Mouse (Mus musculus): ENCODE data around the gene Ubald1. TPM values are rescaled to one million over a fixed set of nuclear protein-coding genes. Genes with fewer than 3 reads are reported as not detected.

Gene Ubald1
- polyA plus RNA-seq, 1 experiment from 2014 or later: 65.0 TPM

- Histone ChIP-seq H3K9me3 (ENCODE audit: control insufficient read depth, low read length) (no peaks in the 10 kb centered on the region), H3K9ac (replicated peaks; ENCODE audit: low read depth, low read length) (no peak overlapping the region), H3K4me3 (ENCODE audit: low read depth, low read length) (no peak overlapping the region), H3K27me3 (ENCODE audit: control insufficient read depth, insufficient read depth, low read length) (no peaks in the 10 kb centered on the region), H3K36me3 (ENCODE audit: control insufficient read depth, insufficient read depth, low read length) (no peaks in the 10 kb centered on the region), H3K4me1 (ENCODE audit: control insufficient read depth, insufficient read depth, low read length) (no peaks in the 10 kb centered on the region), H3K27ac (ENCODE audit: low read depth, low read length) (no peak overlapping the region), H3K4me2 (ENCODE audit: low read depth, low read length) (no peak overlapping the region)
- no peak for ATAC-seq (ENCODE audit: low read depth)
- WGBS: 94% methylated on average over 8 of the region's 8 CpGs
Observed at GRCm38 (mm10) chr16:4863742-4864141, 16.4 kb downstream of the Ubald1 start.

GRCm38 (mm10) chr16:4862863-4863483 lies 17.1 kb downstream of the Ubald1 start:
- Histone ChIP-seq H3K36me3 (ENCODE audit: control insufficient read depth, insufficient read depth, low read length) (no peaks in the 10 kb centered on the region), H3K4me1 (ENCODE audit: control insufficient read depth, insufficient read depth, low read length) (no peaks in the 10 kb centered on the region), H3K4me3 (ENCODE audit: low read depth, low read length) (no peak overlapping the region), H3K4me2 (ENCODE audit: low read depth, low read length) (no peak overlapping the region), H3K9ac (replicated peaks; ENCODE audit: low read depth, low read length) (no peak overlapping the region), H3K9me3 (ENCODE audit: control insufficient read depth, low read length) (no peaks in the 10 kb centered on the region), H3K27ac (ENCODE audit: low read depth, low read length) (no peak overlapping the region), H3K27me3 (ENCODE audit: control insufficient read depth, insufficient read depth, low read length) (no peaks in the 10 kb centered on the region)
- peak; percentile 75; the same call in 1 of the 2 replicates for ATAC-seq (ENCODE audit: low read depth)
- 56% methylated on average over 9 of the region's 9 CpGs for WGBS

GRCm38 (mm10) chr16:4861392-4861791 lies 18.7 kb downstream of the Ubald1 start:
- no peak for ATAC-seq (ENCODE audit: low read depth)

GRCm38 (mm10) chr16:4855046-4855650 lies 25.0 kb downstream of the Ubald1 start:
- H3K4me1 ChIP-seq (ENCODE audit: control insufficient read depth, insufficient read depth, low read length): no peaks in the 10 kb centered on the region
- no peak overlapping the region for H3K4me3 ChIP-seq (ENCODE audit: low read depth, low read length)
- no peak for ATAC-seq (ENCODE audit: low read depth)
- no peak overlapping the region for H3K27ac ChIP-seq (ENCODE audit: low read depth, low read length)
- no peaks in the 10 kb centered on the region for H3K27me3 ChIP-seq (ENCODE audit: control insufficient read depth, insufficient read depth, low read length)
- H3K9me3 ChIP-seq (ENCODE audit: control insufficient read depth, low read length): no peaks in the 10 kb centered on the region
- no peaks in the 10 kb centered on the region for H3K36me3 ChIP-seq (ENCODE audit: control insufficient read depth, insufficient read depth, low read length)
- no peak overlapping the region for H3K9ac ChIP-seq (replicated peaks; ENCODE audit: low read depth, low read length)
- H3K4me2 ChIP-seq (ENCODE audit: low read depth, low read length): no peak overlapping the region
- WGBS: 80% methylated on average over 5 of the region's 5 CpGs

More at GRCm38 (mm10) chr16:4861392-4861791, 18.7 kb downstream of the Ubald1 start:
- Histone ChIP-seq H3K4me2 (ENCODE audit: low read depth, low read length) (no peak overlapping the region), H3K27ac (ENCODE audit: low read depth, low read length) (no peak overlapping the region), H3K27me3 (ENCODE audit: control insufficient read depth, insufficient read depth, low read length) (no peaks in the 10 kb centered on the region), H3K4me1 (ENCODE audit: control insufficient read depth, insufficient read depth, low read length) (no peaks in the 10 kb centered on the region), H3K36me3 (ENCODE audit: control insufficient read depth, insufficient read depth, low read length) (no peaks in the 10 kb centered on the region), H3K9me3 (ENCODE audit: control insufficient read depth, low read length) (no peaks in the 10 kb centered on the region), H3K4me3 (ENCODE audit: low read depth, low read length) (no peak overlapping the region), H3K9ac (replicated peaks; ENCODE audit: low read depth, low read length) (no peak overlapping the region)
- 49% methylated on average over 10 of the region's 10 CpGs for WGBS

- 58% methylated on average over 5 of the region's 5 CpGs for WGBS
- H3K27me3 ChIP-seq (ENCODE audit: control insufficient read depth, insufficient read depth, low read length): no peaks in the 10 kb centered on the region
- ATAC-seq (ENCODE audit: low read depth): no peak
- H3K4me1 ChIP-seq (ENCODE audit: control insufficient read depth, insufficient read depth, low read length): no peaks in the 10 kb centered on the region
- H3K4me2 ChIP-seq (ENCODE audit: low read depth, low read length): no peak overlapping the region
- H3K9ac ChIP-seq (replicated peaks; ENCODE audit: low read depth, low read length): no peak overlapping the region
- H3K9me3 ChIP-seq (ENCODE audit: control insufficient read depth, low read length): no peaks in the 10 kb centered on the region
- no peak overlapping the region for H3K27ac ChIP-seq (ENCODE audit: low read depth, low read length)
- no peak overlapping the region for H3K4me3 ChIP-seq (ENCODE audit: low read depth, low read length)
- H3K36me3 ChIP-seq (ENCODE audit: control insufficient read depth, insufficient read depth, low read length): no peaks in the 10 kb centered on the region
Observed at GRCm38 (mm10) chr16:4850938-4851628, 29.0 kb downstream of the Ubald1 start.

- Histone ChIP-seq H3K4me1 (ENCODE audit: control insufficient read depth, insufficient read depth, low read length) (no peaks in the 10 kb centered on the region), H3K27ac (ENCODE audit: low read depth, low read length) (no peak overlapping the region), H3K36me3 (ENCODE audit: control insufficient read depth, insufficient read depth, low read length) (no peaks in the 10 kb centered on the region), H3K9me3 (ENCODE audit: control insufficient read depth, low read length) (no peaks in the 10 kb centered on the region), H3K4me3 (ENCODE audit: low read depth, low read length) (no peak overlapping the region), H3K9ac (replicated peaks; ENCODE audit: low read depth, low read length) (no peak overlapping the region), H3K27me3 (ENCODE audit: control insufficient read depth, insufficient read depth, low read length) (no peaks in the 10 kb centered on the region), H3K4me2 (ENCODE audit: low read depth, low read length) (no peak overlapping the region)
- ATAC-seq (ENCODE audit: low read depth): no peak
- 66% methylated on average over 7 of the region's 7 CpGs for WGBS
Observed at GRCm38 (mm10) chr16:4850361-4850760, 29.8 kb downstream of the Ubald1 start.

- Histone ChIP-seq H3K9me3 (ENCODE audit: control insufficient read depth, low read length) (no peaks in the 10 kb centered on the region), H3K4me2 (ENCODE audit: low read depth, low read length) (no peak overlapping the region), H3K4me1 (ENCODE audit: control insufficient read depth, insufficient read depth, low read length) (no peaks in the 10 kb centered on the region), H3K9ac (replicated peaks; ENCODE audit: low read depth, low read length) (no peak overlapping the region), H3K27me3 (ENCODE audit: control insufficient read depth, insufficient read depth, low read length) (no peaks in the 10 kb centered on the region), H3K27ac (ENCODE audit: low read depth, low read length) (no peak overlapping the region), H3K36me3 (ENCODE audit: control insufficient read depth, insufficient read depth, low read length) (no peaks in the 10 kb centered on the region), H3K4me3 (ENCODE audit: low read depth, low read length) (no peak overlapping the region)
- no peak for ATAC-seq (ENCODE audit: low read depth)
- 79% methylated on average over 2 of the region's 2 CpGs for WGBS
Observed at GRCm38 (mm10) chr16:4848090-4848489, 32.0 kb downstream of the Ubald1 start.

GRCm38 (mm10) chr16:4847041-4847440 lies 33.1 kb downstream of the Ubald1 start:
- ATAC-seq (ENCODE audit: low read depth): no peak
- WGBS: 86% methylated on average over 3 of the region's 3 CpGs
- no peak overlapping the region for H3K27ac ChIP-seq (ENCODE audit: low read depth, low read length)

GRCm38 (mm10) chr16:4840231-4840630 lies 39.9 kb downstream of the Ubald1 start:
- Histone ChIP-seq H3K4me2 (ENCODE audit: low read depth, low read length) (no peak overlapping the region), H3K36me3 (ENCODE audit: control insufficient read depth, insufficient read depth, low read length) (no peaks in the 10 kb centered on the region), H3K27me3 (ENCODE audit: control insufficient read depth, insufficient read depth, low read length) (no peaks in the 10 kb centered on the region), H3K27ac (ENCODE audit: low read depth, low read length) (no peak overlapping the region), H3K4me1 (ENCODE audit: control insufficient read depth, insufficient read depth, low read length) (no peaks in the 10 kb centered on the region), H3K9ac (replicated peaks; ENCODE audit: low read depth, low read length) (no peak overlapping the region), H3K4me3 (ENCODE audit: low read depth, low read length) (no peak overlapping the region), H3K9me3 (ENCODE audit: control insufficient read depth, low read length) (no peaks in the 10 kb centered on the region)
- 79% methylated on average over 8 of the region's 8 CpGs for WGBS
- no peak for ATAC-seq (ENCODE audit: low read depth)

More at GRCm38 (mm10) chr16:4847041-4847440, 33.1 kb downstream of the Ubald1 start:
- H3K4me1 ChIP-seq (ENCODE audit: control insufficient read depth, insufficient read depth, low read length): no peaks in the 10 kb centered on the region
- no peak overlapping the region for H3K4me3 ChIP-seq (ENCODE audit: low read depth, low read length)
- H3K36me3 ChIP-seq (ENCODE audit: control insufficient read depth, insufficient read depth, low read length): no peaks in the 10 kb centered on the region
- no peak overlapping the region for H3K4me2 ChIP-seq (ENCODE audit: low read depth, low read length)
- no peaks in the 10 kb centered on the region for H3K27me3 ChIP-seq (ENCODE audit: control insufficient read depth, insufficient read depth, low read length)
- no peak overlapping the region for H3K9ac ChIP-seq (replicated peaks; ENCODE audit: low read depth, low read length)
- no peaks in the 10 kb centered on the region for H3K9me3 ChIP-seq (ENCODE audit: control insufficient read depth, low read length)

Data from neural tube, embryonic 14.5 days (tissue).